Mouse (Mus musculus): ENCODE data around the gene Clec2l. TPM values are rescaled to one million over a fixed set of nuclear protein-coding genes. Genes with fewer than 3 reads are reported as not detected.

Gene Clec2l
- under 1 TPM; 0.36 to 0.47 TPM for total RNA-seq (2021)
- long read RNA-seq, experiment 1, partial matches to known transcripts: 0 of 1 reads
- long read RNA-seq, experiment 1, other reads (novel, unspliced or antisense): 0 of 1 reads
- long read RNA-seq, experiment 2, partial matches to known transcripts: 1 of 1 reads
- long read RNA-seq, experiment 2, other reads (novel, unspliced or antisense): 0 of 1 reads

DNA sequence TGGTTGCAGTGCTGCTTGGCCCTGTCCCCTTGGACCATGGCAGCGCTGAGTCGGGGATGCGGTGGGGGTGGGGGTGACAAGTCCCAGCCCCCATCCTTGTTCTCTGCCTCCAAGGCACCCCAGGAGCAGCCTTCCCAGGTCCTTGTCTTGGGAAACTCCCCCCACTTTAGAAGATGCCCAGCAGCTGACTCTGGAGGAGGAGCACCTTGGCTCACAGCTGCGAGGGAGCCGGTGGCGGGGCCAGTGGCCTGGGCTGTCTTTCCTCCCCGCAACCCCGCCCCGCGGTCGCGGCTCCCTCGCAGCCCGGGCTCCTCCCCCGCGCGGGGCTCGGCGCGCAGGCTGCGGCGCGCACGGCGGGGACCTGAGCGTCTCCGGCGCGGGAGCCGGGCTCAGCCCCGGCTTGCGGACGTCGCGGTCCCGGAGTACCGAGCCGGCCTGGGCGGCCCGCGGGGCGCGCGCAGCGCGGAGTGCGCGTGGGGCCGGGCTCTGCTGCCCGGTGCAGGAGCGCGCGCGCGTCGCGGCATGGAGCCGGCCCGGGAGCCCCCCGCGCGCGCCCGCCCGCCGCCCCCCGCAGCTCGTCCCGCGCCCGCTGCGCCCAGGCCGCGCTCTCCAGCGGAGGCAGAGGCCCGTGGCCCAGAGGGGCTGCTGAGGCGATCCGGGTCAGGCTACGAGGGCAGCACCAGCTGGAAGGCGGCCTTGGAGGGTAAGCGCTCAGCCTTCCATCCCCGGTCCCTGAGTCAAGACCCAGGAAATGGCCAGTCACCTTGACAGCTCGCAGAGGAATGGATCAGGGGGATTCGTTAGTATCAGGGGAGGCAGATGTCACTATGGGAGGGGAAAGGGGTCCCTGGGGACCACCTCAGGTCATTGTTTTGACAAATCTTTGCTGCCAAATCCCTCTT is at the start of gene Clec2l:
TSS of gene Clec2l (plus strand) at position 356 of the 902 bp plus-strand sequence.
- no peak for DNase-seq
- intact Hi-C loops (cut with DNase I): no loop called here

DNA sequence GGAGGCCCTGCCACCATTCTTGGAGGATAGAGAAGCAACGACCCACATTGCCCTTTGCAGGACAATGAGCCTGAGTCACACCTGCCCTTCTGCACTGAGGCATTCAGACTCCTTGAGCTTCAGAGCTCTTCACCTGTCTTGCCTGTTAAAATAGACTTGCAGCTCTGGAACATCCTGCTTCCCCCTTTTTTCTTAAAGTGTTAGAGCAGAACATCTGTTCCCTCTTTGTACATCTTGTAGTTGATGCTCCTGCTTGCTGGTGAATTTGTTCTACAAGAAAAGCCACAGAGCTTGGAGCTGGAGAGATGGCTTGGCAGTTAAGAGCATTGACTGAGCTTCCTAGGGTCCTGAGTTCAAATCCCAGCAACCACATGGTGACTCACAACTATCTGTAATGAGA is 40.5 kb upstream of the Clec2l start:
- no peak for DNase-seq
- intact Hi-C loops (cut with DNase I): no loop called here

DNA sequence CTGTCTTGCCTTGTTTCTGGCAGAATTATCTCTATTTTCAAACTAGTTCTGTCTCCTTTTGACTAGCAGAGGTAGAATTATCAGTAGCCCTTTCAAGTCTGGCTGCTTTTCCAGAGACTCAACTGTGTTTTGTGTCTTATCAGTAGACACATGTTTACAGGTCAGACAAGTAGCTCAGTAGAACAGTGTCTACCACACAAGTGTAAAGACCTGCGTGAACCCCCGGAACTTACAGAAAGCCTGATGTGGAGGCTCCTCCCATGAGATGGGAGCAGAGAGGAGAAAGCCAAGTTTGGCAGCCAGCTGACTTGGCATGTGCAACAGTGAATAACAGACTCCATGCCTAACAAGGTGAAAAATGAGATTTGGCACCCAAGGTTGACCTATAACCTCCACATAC is 39.4 kb upstream of the Clec2l start:
- intact Hi-C loops (cut with DNase I): no loop called here
- DNase-seq: no peak

DNA sequence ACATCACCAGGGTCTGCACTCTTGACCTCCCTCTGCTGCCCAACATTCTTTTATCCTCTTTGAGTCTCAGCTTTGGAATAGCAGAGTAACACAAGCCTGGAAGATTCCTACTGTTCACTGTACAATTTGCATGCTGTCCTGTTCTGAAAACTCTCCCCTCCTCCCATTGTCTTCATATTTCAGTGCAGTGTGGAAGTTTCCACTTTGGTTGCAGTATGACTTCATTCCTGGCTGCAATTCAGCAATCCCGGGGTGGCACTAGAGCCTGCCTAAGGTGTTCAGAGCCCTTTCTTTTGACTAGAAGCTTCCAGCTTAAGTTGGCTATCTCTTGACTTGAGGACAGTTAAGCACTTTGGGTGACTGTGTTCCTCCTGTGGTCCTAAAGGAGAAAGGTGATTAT is 38.4 kb upstream of the Clec2l start:
- intact Hi-C loops (cut with DNase I): no loop called here
- no peak for DNase-seq

DNA sequence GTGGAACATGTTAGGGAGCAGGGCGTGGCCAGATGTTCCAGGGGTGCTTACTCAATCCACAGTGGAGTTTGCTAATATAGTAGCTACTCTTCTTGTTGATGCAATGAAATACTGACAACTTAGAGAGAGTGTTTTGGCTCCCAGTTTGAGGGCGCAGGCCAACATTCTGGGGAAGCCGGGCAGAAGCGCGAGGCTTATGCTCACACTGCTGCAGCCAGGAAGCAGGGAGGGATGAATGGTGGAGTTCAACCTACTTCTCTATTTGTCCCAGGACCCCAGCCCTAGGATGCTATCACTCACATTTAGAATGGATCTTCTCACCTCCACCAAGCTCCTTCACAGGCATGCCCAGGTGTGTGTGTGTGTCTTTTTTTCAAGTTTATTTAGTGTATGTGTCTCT is 36.8 kb upstream of the Clec2l start:
- intact Hi-C loops (cut with DNase I): no loop called here
- DNase-seq: no peak

DNA sequence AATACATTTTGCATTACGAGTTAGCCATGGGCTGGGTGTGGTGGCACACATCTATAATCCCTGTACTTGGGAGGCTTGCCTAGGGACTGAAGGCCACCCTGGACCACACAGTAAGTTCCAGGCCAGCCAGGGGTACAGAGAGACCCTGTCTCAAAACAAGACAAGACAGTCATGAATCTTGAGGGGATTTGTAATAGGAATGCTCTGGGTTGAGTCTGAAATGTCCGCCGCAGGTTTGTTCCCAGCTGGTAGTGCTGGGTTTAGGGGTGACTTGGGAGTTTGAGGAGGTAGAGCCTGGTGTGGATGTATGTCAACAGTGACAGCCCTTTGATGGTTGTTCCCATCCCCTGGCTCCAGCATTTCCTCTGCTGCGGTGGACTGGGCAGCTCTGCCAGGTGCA is 35.8 kb upstream of the Clec2l start:
- intact Hi-C loops (cut with DNase I): no loop called here
- DNase-seq: no peak

DNA sequence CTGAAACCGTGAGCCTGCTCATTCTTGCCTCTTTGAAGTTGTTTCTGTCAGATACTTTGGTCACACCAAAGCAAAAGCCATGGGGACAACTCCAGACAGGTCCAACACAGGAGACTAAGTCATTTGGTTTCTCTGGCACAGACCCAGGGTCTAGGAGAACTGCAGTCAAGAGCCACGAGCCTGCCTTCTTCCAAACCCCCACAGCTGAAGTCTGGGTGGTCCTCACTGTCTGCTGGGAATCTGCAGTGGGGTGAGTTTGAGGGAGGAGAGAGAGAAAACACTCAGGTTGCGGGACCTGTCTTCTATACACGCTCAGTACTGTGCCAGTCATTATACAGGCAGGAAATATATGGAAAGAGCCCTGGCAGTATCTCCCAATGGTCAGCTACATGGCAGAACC is 35.4 kb upstream of the Clec2l start:
- intact Hi-C loops (cut with DNase I): no loop called here
- DNase-seq: no peak

DNA sequence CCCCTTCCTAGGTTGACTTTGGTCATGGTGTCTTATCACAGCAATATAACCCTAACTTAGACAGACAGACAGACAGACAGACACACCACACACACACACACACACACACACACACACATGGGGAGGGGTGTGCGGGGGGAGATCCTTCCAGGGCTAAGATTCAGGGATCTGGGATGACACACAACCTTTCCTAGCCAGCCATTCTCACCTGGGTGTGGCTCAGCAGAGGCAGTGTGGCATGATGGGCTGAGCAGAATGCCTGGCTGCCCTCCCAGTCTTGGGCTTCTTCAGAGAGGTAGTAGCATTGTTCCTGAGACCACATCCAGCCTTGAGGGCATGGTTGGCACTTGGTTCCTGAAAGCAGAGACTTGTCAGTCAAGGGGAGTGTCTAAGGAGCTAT is 33.3 kb upstream of the Clec2l start:
- intact Hi-C loops (cut with DNase I): no loop called here
- no peak for DNase-seq

DNA sequence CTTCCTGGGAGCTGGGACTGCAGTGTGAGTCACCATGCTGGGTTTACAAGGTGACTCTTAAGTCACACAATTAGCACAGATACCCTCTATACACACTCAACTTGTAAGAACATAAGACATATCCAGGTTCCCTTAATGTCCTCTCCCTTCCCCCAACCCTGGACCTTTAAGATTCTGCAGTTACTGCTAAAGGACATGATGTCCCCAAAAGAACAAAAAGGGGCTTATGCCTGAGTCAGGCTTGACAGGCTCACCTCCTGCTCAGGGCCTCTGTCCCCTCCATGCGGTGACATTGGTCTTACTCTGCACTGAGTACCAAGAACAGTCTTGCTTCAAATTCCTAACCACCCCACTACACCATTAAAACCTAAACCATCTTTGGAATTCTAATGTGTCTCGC is 30.0 kb upstream of the Clec2l start:
- intact Hi-C loops (cut with DNase I): no loop called here
- DNase-seq: no peak

DNA sequence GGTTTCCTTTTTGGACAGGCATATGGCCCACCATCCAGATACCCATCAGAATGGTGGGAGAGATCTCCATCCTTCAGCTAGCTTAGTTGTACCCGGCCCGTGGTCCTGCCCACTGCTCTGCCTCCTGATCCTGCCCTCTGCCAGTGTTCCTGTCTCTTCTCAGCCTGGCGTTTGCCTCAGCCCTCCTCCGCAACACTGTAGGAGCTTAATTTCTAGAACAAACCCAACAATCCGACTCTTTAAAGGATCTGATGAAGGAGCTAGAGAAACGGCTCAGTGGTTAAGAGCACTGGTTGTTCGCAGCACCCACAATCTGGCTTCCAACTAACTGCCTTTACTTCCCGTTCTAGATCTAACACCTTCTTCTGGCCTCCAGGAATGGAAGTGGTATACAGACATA is 28.4 kb upstream of the Clec2l start:
- intact Hi-C loops (cut with DNase I): no loop called here
- peak in 1 of 2 experiments; percentile 10 for DNase-seq

DNA sequence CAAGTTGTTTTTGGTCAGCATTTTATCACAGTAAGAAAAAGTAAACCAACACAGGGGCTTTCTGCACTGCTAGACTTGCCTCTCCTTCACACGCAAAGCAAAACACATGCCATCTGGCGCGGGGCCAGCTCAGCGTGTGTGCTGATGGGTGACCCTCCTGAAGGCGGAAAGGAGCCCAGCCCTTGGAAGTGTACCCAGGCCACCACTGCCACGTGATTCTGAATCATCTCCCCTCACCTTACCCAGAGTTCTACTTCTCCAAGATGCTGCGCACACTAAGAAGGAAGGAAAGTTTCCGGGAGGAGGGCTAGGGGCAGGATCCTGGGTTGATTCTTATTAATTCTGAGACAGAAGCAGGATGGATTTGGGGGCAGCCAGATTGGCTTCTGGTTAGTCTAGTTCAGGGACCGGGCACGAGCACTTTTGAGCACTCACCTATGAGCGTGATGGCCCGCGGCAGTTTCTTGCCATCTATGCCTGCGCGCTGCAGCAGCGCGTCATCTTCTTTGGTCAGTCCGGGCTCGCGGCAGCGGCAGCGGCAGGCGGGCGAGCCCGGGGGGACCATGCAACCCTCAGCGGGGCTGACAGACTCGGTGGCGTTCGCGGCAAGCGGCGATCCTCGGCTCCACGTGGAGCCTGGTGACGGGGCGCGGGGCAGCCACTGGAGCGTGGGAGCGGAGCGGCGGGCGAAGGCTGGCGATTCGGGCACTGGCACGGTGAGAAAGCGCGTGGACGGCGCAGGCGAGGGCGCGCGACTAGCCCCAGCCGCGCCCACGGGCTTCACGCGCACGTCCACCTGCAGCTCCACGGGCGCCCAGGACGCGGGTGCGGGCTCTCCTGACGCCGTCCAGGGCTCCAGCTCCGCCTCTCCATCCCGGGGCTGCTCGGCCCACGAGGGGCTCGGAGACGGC is 26.7 kb upstream of the Clec2l start:
- intact Hi-C loops (cut with DNase I): no loop called here
- DNase-seq: peak; percentile 17 to 25

DNA sequence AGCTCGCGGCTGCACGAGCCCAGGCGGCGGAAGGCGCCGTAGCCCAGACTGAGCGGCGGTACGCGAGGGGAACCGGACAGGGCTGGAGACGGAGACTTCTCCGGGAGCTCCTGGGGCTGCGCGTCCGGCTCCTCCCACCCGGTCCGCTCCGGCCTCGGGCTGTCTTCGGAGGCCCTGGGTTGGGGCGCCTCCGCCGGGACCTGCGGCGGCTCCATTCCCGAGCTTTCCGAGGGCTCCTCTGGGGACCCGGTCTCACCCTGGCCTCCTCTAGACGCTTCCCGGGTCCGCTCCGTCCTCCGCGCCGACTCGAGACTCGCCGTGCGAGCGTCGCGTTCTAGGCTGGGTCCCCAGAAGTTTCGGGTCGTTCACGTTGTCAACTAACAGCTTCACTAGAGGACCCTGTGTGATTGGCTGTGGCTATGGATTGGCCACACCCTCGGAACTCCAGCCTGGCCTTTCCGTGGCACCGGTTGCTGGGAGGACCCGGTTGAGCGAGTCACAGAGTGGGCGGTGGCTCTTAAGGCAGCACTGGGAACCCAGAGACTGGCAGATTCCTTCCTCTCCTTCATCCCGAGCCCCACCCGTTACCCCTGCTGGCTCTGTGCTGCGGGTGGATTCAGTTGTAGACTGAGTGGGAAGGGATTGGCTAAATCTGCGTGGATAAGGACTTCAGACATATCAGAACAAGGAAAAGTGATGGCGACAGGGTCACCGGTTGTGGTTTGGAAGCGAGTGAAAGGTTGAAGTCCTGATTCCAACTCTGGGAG is 25.8 kb upstream of the Clec2l start, which contains the start of gene Klrg2:
TSS of gene Klrg2 (minus strand) at position 391 of the 767 bp plus-strand sequence.
- intact Hi-C loops (cut with DNase I): no loop called here
- DNase-seq: peak; percentile 53 to 60

DNA sequence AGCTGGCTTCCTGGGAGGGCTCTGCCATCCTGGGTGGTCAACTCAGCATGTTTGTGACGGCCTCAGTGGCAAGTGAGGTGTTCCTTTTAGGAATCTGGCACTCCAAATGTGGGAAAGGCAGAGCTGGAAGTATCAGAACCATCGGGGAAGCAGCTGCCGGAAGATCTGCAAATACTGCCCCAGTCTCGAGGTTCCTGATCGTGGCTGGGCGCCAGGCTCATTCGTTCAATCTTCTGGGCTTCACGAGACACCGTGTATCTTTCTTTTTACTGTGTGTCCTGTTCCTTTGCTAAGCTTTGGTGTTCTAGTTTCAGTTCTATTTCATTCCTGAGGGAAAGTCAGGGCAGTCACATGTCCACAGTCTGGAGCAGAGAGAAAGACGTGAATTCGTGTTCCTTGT is 22.5 kb upstream of the Clec2l start:
- no peak for DNase-seq
- intact Hi-C loops (cut with DNase I): no loop called here

DNA sequence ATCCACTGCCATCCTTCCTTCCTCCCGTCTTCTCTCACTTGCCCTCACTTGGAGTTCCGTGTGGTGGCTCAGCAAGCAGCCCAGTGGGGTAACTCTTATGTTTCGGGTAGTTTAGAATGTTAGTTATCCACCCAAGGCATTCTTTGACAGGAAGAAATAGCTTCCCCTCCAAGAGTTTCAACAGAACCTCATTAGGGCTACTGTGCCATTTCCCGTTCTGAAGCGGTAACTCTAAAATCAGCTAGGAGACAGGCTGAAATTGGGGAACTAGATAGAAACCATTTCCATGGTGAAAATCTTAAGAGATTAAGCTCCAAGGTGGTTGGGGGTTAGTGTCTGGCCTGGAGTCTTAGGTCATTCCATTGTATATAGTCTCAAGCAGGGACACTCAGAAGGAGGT is 21.6 kb upstream of the Clec2l start:
- no peak for DNase-seq
- intact Hi-C loops (cut with DNase I): no loop called here

DNA sequence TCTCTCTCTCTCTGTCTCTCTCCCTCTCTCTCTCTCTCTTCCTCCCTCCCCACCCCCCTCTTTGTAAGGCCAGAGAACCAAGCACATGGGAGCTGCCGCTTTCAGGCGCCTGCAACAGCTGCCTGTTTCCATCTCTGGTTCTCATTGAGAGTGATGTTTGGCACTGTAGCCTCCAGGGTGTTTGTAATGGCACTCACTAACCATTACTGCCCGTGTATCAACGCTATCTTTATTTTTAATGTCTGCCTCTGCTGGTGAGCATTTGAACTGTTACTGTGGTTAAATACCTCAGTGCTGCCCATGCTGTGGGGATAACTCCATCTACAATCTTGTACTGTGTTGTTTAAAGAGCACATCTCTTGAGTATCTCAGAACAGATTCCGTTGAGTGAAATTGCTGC is 21.2 kb upstream of the Clec2l start:
- DNase-seq: no peak
- intact Hi-C loops (cut with DNase I): no loop called here

DNA sequence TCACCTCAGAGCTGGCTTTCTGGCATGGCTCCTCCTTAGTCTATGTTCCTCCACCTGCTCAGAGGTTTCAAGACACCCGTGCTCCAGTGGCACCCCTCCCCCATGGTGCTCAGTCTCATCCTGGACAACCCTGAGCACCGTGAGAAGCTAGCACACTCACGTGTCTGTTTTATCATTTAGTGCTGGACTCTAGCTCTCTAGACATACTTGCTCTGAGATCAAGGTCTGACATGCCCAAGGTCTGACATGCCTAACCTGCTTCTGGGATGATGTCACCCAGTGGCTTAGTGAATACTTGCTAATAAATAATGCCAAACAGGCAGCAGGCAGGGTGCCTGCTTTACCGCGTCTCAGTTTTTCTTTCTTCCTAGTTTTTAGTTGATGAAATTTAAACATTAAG is 20.3 kb upstream of the Clec2l start:
- DNase-seq: no peak
- intact Hi-C loops (cut with DNase I): no loop called here

DNA sequence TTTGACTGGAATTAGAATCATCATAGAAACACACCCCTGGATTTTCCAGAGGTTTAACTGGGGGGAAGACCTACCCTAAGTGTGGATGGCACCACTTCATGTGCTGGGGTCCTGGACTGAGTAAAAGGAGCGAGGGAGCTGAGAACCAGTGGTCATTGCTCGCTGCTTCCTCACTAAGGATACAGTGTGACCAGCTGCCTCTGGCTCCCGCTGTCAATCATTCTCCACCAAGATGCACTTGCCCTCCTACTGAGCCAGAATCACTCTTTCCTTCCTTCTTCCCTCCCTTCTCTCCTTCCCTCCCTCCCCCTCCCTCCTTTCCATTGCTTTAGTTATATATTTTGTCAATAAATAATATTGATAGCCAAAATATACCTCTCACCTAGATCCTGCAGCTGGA is 19.8 kb upstream of the Clec2l start:
- intact Hi-C loops (cut with DNase I): no loop called here
- DNase-seq: no peak

DNA sequence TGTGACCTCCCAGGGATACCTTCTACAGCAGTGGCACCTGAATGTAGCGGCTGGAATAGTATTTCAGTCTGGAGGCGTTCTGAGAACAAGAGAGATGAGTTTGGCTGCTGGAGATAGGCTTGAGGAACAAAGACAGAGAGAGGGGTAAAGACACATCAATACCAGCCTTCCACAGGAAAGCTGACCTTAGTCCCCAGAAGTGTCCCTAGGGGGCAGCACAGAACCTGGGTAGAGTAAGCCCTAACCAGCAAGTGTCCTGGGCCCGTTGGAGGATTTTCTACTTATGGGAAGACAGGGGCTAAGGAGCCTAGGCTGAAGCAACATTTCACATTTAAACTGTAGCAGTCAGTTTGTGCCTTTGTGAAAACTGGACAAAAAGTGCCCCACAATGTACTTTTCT is 13.3 kb upstream of the Clec2l start:
- intact Hi-C loops (cut with DNase I): no loop called here
- no peak for DNase-seq

DNA sequence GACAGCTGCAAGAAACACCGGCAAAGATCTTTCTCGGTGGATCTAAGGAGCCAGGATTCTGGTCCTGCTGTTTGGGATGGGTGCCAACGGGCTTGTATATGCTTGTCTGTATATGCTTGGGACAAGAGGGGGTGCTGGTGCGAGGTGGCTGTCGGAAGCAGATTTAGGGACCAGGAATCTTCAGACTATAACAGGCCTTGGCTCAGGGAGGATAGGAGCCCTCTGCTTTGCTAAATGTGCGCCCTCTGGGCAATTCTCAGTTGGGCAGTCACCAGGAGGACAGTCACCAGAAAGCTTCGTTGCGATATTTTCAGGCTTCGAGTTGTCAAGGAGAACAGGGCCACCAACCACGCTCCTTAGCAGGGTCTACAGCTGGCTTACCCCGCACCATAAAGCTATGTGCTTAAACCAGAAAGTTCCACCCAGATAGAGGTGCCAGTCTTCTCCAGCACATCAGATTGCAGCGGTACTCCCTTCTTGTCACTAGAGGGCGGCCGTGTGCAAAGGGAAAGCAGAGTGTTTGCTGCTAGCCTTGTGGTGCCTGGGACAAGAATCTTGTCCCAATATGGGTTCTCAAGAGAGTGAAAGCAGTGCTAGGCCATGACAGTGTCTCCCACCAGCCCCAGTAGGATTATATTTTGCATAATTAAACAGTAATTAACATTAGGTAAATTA is 12.5 kb upstream of the Clec2l start:
- DNase-seq: peak; percentile 32 to 45
- intact Hi-C loops (cut with DNase I): loop anchor here (2.0 to 5.0 kb wide), 2 partner anchors 44 to 262 kb away; no protein-coding TSS in a partner anchor

DNA sequence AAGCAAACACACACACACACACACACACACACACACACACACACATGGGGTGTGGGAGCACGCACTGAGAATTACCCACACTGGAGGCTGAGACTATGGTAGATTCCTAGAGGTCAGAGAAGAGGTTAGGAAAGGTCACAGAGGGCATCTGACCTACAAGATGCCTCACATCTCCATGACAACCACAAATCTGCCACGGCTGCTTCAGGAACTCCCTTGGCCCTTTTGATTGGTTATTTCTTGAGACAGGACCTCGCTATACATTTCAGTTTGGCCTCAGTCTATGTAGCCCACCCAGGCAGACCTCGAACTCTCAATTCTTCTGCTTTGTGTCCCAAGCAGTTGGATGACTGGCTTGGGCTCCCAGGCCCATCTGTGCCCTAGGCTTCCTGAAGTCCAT is 1.2 kb upstream of the Clec2l start:
- DNase-seq: no peak
- intact Hi-C loops (cut with DNase I): no loop called here
